Mouse (Mus musculus): ENCODE measurements around the gene 4931408C20Rik.

The 4931408C20Rik gene

DNA sequence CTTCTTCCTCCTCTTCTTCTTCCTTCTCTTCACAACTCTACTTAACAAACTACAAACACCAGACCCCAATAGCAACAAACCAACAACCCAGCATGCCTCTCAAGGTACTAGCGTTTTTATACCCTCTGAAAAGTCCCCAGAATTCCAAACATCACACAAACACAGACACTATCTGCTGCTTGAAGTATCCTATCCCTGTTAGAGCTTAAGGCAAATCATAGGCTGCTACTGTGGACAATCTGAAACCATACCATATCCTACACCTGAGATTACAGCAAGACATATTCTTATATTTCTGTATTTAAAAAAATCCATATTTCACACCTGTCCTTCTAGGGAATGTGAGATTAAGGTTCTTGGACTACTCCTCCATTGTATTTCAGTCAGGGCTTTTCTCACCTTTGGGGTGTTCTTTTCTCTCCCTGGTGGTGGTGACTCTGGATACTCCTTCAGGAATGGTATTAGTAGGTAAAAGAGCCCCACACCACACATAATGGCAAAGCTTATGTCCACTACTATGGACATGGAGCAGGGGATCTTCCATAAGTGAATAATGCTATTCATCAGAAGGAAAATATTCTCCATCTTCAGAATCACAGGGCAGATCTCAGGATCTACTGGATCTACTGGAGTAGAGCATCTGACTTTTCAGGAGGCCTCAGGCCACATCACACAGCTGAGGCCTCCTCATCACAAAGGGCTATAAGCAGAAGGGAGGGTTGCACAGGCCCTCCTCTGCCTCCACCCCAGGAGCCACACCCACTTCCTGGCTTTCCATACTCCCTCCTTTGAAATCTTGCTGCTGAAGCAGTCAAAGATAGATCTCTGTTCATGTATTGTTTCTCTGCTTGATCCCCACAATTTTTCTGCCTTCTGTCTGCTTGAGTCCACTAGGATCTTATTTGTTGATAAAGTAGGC lies at the start of gene 4931408C20Rik:
Gene 4931408C20Rik (minus strand): TSS at position 619 of the 919 bp plus-strand sequence.
- DNase-seq: peak; percentile 7

DNA sequence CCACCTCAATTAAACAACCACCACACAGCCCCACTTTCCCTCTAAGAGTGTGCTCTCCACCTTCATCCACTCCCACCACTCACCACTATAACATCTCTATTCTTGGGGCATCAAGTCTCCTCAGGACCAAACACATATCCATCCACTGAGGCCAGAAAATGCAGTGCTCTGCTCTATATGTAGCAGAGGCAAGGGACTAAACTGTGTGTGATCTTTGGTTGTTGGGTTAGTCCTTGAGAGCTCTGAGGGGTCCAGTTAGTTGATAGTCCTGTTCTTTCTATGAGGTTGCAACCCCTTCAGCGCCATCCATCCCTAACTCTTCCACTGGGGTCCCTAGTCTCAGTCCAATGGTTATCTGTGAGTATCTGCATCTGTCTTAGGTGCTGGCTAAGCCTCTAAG lies 666 bp upstream of the 4931408C20Rik start:
- DNase-seq: no peak

DNA sequence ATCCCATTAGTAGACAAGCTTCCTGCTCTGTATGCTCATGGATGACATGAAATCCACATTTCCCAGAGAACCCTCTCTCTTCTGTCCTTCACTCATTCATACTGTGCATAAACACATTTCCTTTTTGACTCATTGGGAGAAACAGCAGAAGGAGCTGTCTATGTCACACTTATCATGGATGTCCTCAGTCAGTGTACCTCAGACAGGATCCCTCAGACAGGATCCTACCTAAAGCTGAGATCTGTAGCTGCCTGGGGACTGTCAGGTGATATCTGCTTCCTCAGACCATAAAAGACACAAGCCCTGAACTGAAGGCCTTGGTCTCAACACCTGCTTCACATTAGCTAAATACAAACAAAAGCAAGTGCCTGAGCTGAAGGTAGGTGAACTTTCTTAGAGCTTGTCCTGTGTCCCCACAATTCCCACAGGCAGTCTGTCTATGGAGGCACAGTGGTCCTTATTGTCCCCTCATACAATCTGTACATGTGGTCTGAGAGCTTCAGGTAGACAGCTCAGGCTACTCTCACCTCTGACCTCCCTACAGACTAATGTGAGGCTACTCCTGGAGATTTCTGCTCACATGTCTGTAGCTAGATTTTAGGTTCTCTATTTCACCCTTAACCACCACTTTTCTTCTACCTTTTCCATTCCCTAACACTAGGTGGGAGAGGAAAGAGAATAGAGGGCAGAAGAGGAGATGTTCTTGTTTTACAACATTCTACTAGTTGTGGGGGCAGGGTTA lies 1.1 kb downstream of the 4931408C20Rik start:
- DNase-seq: no peak

DNA sequence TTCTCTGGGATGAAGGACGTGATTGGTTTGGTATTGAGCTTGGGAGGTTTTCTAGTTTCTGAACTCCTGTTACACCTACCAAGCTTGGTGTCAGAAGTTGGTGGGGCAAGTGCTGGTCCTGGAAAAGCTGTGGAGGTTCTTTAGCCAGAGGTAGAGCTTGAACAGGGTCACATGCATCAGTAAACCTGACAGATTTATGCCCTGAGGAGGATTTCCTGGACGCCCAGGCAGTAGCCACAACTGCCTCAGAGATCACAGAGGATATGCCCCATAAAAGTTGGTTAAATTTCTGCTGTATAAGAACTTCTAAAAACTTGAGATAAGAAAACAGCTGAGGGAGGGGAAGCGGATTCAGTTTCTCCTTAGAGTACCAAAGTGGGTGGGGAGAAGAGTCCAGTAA lies 1.9 kb downstream of the 4931408C20Rik start:
- DNase-seq: no peak

DNA sequence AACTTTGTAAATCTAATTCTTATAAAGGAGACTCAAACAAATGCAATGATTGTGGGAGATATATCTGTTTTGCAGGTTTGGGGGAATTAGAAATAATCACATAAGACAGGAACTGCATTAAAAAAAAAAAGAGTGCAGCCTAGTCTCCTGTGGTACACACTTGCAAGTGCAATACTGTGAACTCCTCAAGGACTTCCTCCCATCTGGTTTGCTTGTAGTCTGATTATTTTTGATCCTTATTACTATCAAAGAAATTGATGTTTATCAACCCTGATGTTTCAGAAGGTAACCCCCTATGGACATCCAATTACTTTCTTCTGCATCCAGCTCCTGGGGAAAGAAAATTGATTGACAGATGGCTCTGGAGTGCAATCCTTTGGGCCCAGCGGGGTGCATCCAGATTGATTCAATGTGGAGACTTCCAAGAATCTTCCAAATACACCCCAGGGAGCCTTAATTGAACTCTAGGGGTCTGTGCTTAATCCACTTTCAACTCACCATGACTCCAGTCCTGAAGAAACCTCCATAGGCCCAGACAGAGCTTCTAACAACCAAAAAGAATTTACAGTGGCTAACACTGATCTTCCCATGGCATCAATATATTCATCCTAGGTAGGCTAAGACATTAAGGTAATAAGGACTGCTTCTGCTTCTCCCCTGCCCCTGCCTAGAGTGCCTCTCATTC lies 37.4 kb downstream of the 4931408C20Rik start:
- DNase-seq: no peak

DNA sequence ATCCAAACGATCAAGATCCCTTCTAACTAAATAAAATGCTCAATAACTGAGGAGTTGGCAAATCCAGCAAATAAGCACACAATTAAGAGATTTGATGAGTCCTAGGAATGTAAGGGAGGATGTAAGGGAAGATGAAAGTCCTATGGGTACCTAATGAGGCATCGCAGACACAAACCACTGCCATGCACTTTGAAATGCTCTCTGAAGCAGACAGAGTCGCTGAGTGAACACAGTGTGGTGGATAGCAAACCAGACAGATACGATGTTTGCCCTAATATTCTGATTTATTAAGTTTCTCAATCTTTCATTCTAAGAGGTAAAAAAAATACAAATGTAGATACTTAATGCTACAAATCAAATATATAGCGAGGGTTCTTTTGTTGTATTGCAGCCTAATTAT lies 51.2 kb downstream of the 4931408C20Rik start:
- DNase-seq: no peak
